Mouse (Mus musculus) thymus, postnatal 25 days (tissue): ENCODE results near the gene Stk36.

Experiments
- DNase-seq: peaks from one replicate; pipeline ENCODE4 v3.0.0; 2022

Stk36 gene

GRCm38 (mm10) chr1:74601267-74601962, at the start of gene Stk36, which contains the start of gene Rnf25:
TSS of gene Stk36 (plus strand) at chr1:74601445.
TSS of gene Rnf25 (minus strand) at chr1:74601397.
- peak; percentile 81 for DNase-seq

GRCm38 (mm10) chr1:74559061-74559460, 42.2 kb upstream of the Stk36 start:
- no peak for DNase-seq

- DNase-seq, result no peak
Measured at GRCm38 (mm10) chr1:74565834-74566233, 35.4 kb upstream of the Stk36 start.

DNA sequence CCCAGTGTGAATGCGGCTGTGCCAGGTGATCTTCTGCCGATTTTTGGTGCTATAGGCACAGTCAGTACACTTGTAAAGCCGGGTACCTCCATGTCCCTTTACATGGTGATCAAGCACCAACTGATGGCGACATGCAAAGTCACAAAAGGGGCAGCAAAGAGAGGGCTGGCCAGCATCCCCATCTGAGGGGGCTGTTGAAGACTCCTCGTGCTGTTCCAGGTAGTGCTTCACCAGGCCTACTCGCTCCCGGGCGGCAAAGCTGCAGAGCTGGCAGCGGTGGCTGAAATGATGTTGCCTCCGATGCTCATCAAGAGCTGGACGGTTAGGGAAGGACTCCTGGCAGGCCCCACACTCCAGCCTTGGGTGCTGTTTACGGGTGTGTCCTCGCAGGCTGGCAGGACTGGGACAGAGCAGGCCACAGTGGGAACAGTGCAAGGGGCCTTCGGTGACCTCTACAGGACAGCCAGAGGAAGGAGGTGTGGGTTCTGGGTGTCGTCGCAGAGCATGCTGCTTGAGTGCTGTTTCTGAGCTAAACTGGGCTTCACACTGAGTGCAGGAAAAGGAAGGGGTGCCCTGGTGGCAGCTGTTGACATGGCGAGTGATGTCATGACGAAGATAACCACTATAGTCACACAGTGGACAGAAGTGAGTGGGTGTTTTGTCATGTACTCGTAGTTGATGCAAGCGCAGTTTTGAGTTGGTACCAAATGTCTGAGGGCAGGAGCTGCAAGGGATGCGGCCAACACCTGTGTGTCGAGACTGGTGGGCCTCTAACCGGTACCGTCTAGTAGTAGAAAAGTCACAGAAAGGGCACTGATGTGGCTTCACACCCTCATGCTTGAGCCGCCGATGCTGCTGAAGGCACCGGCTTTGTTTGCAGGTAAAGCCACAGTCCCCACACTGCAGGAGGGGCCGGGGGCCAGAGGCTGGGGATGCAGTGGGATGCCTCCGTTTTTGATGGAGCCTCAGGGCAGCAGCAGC, 31.2 kb upstream of the Stk36 start:
- no peak for DNase-seq

DNA sequence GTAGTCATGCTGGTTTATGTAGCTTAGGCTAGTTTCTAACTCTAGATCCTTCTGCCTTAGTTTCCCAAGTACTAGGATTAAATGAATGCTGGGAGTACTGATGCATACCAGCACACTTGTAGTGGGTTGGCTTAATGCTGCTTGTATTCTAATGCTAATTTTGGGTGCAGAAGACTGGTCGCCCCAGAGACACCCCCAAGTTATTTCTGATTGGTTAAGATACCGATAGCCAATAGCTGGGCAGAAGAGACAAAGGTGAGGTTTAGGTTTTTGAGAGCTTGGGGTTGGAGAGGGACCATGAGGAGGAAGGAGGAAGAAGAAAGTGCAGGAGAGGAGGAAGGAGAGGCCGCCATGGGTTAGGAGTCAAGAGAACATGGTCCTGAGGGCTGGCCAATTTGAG, 18.6 kb upstream of the Stk36 start:
- no peak for DNase-seq

GRCm38 (mm10) chr1:74584616-74585398, 16.4 kb upstream of the Stk36 start:
- no peak for DNase-seq

- no peak for DNase-seq
Measured at GRCm38 (mm10) chr1:74587233-74587772, 13.9 kb upstream of the Stk36 start.

GRCm38 (mm10) chr1:74587773-74588445, 13.3 kb upstream of the Stk36 start, which contains the start of the genes Zfp142 and Bcs1l:
TSS of gene Zfp142 (minus strand) at chr1:74588246.
TSS of gene Bcs1l (plus strand) at chr1:74588289.
- DNase-seq, result peak; percentile 99

- no peak for DNase-seq
Measured at GRCm38 (mm10) chr1:74594434-74594833, 6.8 kb upstream of the Stk36 start.

GRCm38 (mm10) chr1:74600501-74601266, 561 bp upstream of the Stk36 start:
- DNase-seq, result no peak

DNA sequence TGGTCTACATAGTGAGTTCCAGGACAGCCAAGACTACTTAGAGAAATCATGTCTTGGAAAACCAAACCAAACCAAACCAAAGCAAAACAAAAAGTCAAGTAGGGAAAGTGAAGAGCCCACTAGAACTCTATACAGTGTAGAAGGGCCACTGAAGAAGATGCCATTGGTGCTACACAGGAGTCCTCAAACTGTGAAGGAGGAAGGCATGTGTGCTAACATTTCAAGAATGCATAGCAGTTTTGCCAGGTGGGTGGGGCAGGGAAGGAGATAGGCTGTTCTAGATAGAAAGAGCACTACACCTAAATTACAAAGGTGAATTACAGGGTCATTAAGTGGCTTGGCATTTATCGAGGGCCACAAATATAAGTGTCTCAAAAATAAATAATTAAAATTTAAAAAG, 22.9 kb downstream of the Stk36 start:
- no peak for DNase-seq

DNA sequence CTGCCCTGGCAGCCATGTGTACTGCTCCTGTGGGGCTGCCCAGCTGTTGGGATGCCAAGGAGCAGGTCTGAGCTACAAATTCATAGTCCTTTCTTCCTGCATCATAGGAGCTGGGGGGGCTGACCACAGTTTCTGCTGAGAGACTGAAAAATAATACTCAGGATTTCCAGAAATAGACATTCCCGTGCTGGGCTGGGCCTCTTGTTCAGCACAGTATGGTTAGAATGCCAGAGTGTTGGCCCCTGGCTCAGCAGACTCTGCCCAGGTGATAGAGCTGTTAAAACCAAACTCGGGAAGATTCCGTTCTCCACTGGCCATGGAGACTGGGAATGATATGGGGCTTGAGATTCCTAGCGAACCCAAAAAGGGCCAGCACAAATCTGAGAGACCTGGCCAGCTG, 24.8 kb downstream of the Stk36 start:
- no peak for DNase-seq

GRCm38 (mm10) chr1:74628001-74628400, 26.8 kb downstream of the Stk36 start:
- DNase-seq, result no peak

- DNase-seq, result no peak
Measured at GRCm38 (mm10) chr1:74632734-74633133, 31.5 kb downstream of the Stk36 start.

DNA sequence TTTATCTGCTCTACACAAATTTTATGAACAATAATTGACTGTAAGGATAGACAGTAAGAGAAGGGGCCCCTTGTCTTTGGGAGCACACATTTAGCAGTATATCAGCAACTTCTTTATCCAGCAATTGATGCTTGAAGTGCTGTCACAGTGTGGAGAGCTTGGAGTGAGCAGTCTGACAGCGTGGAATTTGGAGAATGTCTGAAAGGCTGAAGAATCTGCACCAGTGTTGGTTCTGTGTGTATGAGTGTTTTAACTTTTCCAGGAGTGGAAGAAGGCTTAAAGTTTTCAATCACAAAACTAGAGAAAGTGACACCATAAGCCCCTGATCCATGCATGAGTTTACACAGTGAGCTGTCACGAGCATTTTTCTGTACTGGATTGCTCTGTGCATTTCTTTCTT, 42.3 kb downstream of the Stk36 start:
- no peak for DNase-seq

- no peak for DNase-seq
Measured at GRCm38 (mm10) chr1:74643926-74644325, 42.7 kb downstream of the Stk36 start.

DNA sequence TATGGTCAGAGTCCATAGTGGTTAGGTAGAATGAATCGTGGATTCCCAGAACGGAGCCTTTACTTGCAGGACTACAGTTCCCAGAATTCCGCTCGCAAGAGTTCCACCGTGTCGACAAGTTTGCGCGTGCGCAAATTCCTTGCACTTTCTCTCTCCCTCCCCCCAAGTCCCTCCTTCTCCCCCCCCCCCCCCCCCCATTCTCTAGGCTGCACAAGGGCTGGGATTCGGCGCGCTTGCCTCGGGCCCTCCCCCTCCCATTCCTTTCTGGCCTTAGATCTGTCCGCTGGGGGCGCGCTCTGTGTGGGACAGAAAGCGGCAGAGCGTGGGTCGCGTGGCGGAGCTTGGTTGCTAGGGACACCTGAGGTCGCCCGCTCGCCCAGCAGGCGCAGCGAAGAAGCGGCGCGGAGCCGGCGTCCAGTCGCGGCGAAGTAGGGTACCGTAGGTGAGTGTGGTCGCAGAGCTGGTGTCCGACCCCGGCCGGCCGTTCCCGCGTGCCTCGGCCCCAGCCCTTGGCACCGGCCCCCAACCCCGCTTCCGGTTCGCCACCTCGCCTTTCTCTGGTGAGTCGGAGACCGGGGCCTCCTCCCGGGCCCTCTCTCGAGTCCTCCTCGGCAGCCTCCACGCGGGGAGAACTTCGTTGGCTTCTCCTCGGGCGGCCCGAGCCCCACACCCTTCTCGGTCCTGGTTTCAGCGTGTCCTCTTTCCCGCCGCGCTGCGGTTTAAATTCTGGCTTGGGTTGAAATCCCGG, 60.4 kb downstream of the Stk36 start, which contains the start of gene Ttll4:
TSS of gene Ttll4 (plus strand) at position 298 of the 748 bp plus-strand sequence.
- DNase-seq, result peak; percentile 93

DNA sequence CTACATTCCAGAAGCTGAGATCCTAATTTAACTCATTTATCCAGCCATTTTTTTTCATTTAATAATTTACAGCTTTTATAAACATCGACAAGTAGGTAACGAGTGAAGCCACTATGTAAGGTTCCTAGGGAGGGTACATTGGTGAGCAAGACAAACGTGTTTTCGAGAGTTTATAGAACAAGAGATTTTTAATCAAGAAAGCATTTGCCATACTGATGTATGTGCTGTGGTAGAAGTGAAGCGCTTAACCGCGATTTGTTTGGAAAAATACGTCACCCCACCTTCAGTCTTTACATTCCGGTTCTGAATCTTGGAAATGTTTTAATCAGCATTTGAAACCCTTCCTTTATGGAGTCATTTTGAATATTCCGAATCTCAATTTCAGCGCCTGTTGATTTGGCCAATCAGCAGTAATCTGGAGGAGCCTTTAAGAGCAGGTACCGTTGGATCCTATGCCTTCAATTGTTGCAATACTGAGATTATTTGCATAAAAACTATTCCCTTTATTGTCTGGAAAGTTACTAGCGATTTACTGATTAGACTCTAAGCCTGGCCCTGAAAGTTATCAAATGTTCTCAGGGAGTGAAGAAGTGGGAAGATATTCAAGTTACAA, 61.1 kb downstream of the Stk36 start:
- DNase-seq, result no peak

GRCm38 (mm10) chr1:74665153-74665552, 63.9 kb downstream of the Stk36 start:
- no peak for DNase-seq

- no peak for DNase-seq
Measured at GRCm38 (mm10) chr1:74668371-74668770, 67.1 kb downstream of the Stk36 start.
